Mouse (Mus musculus) midbrain, embryonic 11.5 days (tissue): ENCODE results near the gene Wdr54. TPM values are rescaled to one million over a fixed set of nuclear protein-coding genes. Genes with fewer than 3 reads are reported as not detected.

ENCODE experiments used
- ATAC-seq: fragments of 200-750 bp; cut with Nextera tagmentation; 2 replicates; pipeline ENCODE4 v1.8.0; 2017; ENCODE audit warnings: moderate TSS enrichment, moderate library complexity; ENCODE audit not compliant: low FRiP score
- DNase-seq: peaks from one replicate; pipeline ENCODE4 v3.0.0; 2015; ENCODE audit warnings: low spot score; ENCODE audit errors: missing footprints
- H3K27ac ChIP-seq: fragments of 300-500 bp; sonication (generic); 2 replicates; pipeline ENCODE4 v1.5.1; 2014; ENCODE audit warnings: low read depth, low read length
- H3K27me3 ChIP-seq: fragments of 300-500 bp; sonication (generic); 2 replicates; pipeline ENCODE4 v1.6.1; 2014; ENCODE audit warnings: mild to moderate bottlenecking, low read length, moderate library complexity, mixed read lengths; ENCODE audit not compliant: control insufficient read depth, insufficient read depth
- H3K36me3 ChIP-seq: fragments of 300-500 bp; sonication (generic); 2 replicates; pipeline ENCODE4 v1.6.1; 2014; ENCODE audit warnings: mild to moderate bottlenecking, low read length, moderate library complexity, mixed read lengths; ENCODE audit not compliant: control insufficient read depth, insufficient read depth
- H3K4me1 ChIP-seq: fragments of 300-500 bp; sonication (generic); 2 replicates; pipeline ENCODE4 v1.6.1; 2014; ENCODE audit warnings: low read length; ENCODE audit not compliant: control insufficient read depth, insufficient read depth
- H3K4me2 ChIP-seq: fragments of 300-500 bp; sonication (generic); 2 replicates; pipeline ENCODE4 v1.6.1; 2014; ENCODE audit warnings: mild to moderate bottlenecking, moderate library complexity
- H3K4me3 ChIP-seq: fragments of 300-500 bp; sonication (generic); 2 replicates; pipeline ENCODE4 v1.5.1; 2014; ENCODE audit warnings: low read depth, low read length
- H3K9ac ChIP-seq: fragments of 300-500 bp; sonication (generic); 2 replicates; pipeline ENCODE4 v1.6.1; 2014; ENCODE audit warnings: low read length
- H3K9me3 ChIP-seq: fragments of 300-500 bp; sonication (generic); 2 replicates; pipeline ENCODE4 v1.6.1; 2016; ENCODE audit warnings: low read length; ENCODE audit not compliant: control insufficient read depth
- WGBS: fragments of 180-500 bp; shearing (Covaris S2); extraction: QIAGEN DNeasy Blood & Tissue Kit; methylation state at CpG from one replicate; pipeline ENCODE4 v1.1.7; 2014; 5-methylcytosine and 5-hydroxymethylcytosine counted together
- polyA plus RNA-seq: library from polyadenylated mRNA; unstranded; fragments of >200 nt; fragmentation: Nextera tagmentation; extraction: Ambion mirVana; gene quantifications from 2 replicates; pipeline ENCODE4 v1.2.1, GENCODE M21; 2014

The Wdr54 gene
- polyA plus RNA-seq, 1 experiment from 2014 or later = 13.7 TPM

GRCm38 (mm10) chr6:83136881-83137575 lies 19.2 kb downstream of the Wdr54 start:
- peak overlapping the region; percentile 99 for H3K27ac ChIP-seq
- peak overlapping the region; percentile 51 for H3K4me3 ChIP-seq
- no peaks in the 10 kb centered on the region for H3K36me3 ChIP-seq
- H3K4me2 ChIP-seq = peak overlapping the region; percentile 86
- ATAC-seq (peak; percentile 82), DNase-seq (peak; percentile 98)
- WGBS = under 1% methylated on average over 25 of the region's 26 CpGs
- H3K27me3 ChIP-seq = peaks cover 7% of the 10 kb centered on the region
- H3K9me3 ChIP-seq = no peaks in the 10 kb centered on the region
- peak overlapping the region; percentile 97 for H3K9ac ChIP-seq
- H3K4me1 ChIP-seq = peaks cover 41% of the 10 kb centered on the region

GRCm38 (mm10) chr6:83136291-83136880 lies 19.8 kb downstream of the Wdr54 start:
- peaks cover 36% of the 10 kb centered on the region for H3K4me1 ChIP-seq
- peak; percentile 91 for DNase-seq
- ATAC-seq = peak; percentile 6
- WGBS = 7% methylated on average over 5 of the region's 5 CpGs
- H3K36me3 ChIP-seq = no peaks in the 10 kb centered on the region
- peak overlapping the region; percentile 51 for H3K4me3 ChIP-seq
- peak overlapping the region; percentile 97 for H3K9ac ChIP-seq
- H3K27me3 ChIP-seq = peaks cover 7% of the 10 kb centered on the region
- H3K27ac ChIP-seq = peak overlapping the region; percentile 99
- H3K9me3 ChIP-seq = no peaks in the 10 kb centered on the region
- H3K4me2 ChIP-seq = peak overlapping the region; percentile 86

- Histone ChIP-seq H3K36me3 (no peaks in the 10 kb centered on the region), H3K9ac (peak overlapping the region; percentile 97), H3K27ac (no peak overlapping the region), H3K4me3 (peak overlapping the region; percentile 26), H3K27me3 (peaks cover 7% of the 10 kb centered on the region), H3K4me1 (peaks cover 36% of the 10 kb centered on the region), H3K4me2 (peak overlapping the region; percentile 86), H3K9me3 (no peaks in the 10 kb centered on the region)
- 2% methylated on average over 37 of the region's 37 CpGs for WGBS
- ATAC-seq = no peak
- DNase-seq = peak; percentile 89
Measured at GRCm38 (mm10) chr6:83135571-83136161, 20.5 kb downstream of the Wdr54 start.

- no peak for DNase-seq
- 53% methylated on average over 7 of the region's 7 CpGs for WGBS
- Histone ChIP-seq H3K4me3 (peak within 1 kb of the TSS; percentile 26), H3K9ac (peak within 1 kb of the TSS; percentile 97), H3K4me1 (peaks cover 36% of the 10 kb centered on the region), H3K4me2 (peak within 1 kb of the TSS; percentile 86), H3K27me3 (peaks cover 7% of the 10 kb centered on the region), H3K9me3 (no peaks in the 10 kb centered on the region), H3K36me3 (no peaks in the 10 kb centered on the region), H3K27ac (peak within 1 kb of the TSS; percentile 99; the same call in 1 of the 2 replicates)
- ATAC-seq = no peak
Measured at GRCm38 (mm10) chr6:83134951-83135513, 21.2 kb downstream of the Wdr54 start, which contains the start of gene Rtkn. Gene Rtkn (plus strand): TSS chr6:83135463.

- Histone ChIP-seq H3K27ac (no peak overlapping the region), H3K9ac (no peak overlapping the region), H3K27me3 (peaks cover 7% of the 10 kb centered on the region), H3K4me1 (peaks cover 32% of the 10 kb centered on the region), H3K9me3 (no peaks in the 10 kb centered on the region), H3K36me3 (no peaks in the 10 kb centered on the region), H3K4me3 (no peak overlapping the region), H3K4me2 (no peak overlapping the region)
- WGBS = 60% methylated on average over 3 of the region's 3 CpGs
- DNase-seq = no peak
- ATAC-seq = no peak
Measured at GRCm38 (mm10) chr6:83134226-83134625, 22.0 kb downstream of the Wdr54 start.

GRCm38 (mm10) chr6:83132176-83132919 lies 23.8 kb downstream of the Wdr54 start:
- Histone ChIP-seq H3K27me3 (peaks cover 7% of the 10 kb centered on the region), H3K4me2 (no peak overlapping the region), H3K9me3 (no peaks in the 10 kb centered on the region), H3K9ac (no peak overlapping the region), H3K4me3 (no peak overlapping the region), H3K27ac (no peak overlapping the region), H3K36me3 (no peaks in the 10 kb centered on the region), H3K4me1 (peaks cover 20% of the 10 kb centered on the region)
- WGBS = 88% methylated on average over 9 of the region's 9 CpGs
- DNase-seq (no peak), ATAC-seq (no peak)

GRCm38 (mm10) chr6:83131469-83132034 lies 24.6 kb downstream of the Wdr54 start:
- 85% methylated on average over 6 of the region's 6 CpGs for WGBS
- ATAC-seq (no peak), DNase-seq (no peak)
- peaks cover 7% of the 10 kb centered on the region for H3K27me3 ChIP-seq
- H3K4me3 ChIP-seq = no peak overlapping the region
- H3K9me3 ChIP-seq = no peaks in the 10 kb centered on the region
- H3K36me3 ChIP-seq = no peaks in the 10 kb centered on the region
- H3K4me2 ChIP-seq = no peak overlapping the region
- no peak overlapping the region for H3K27ac ChIP-seq
- H3K9ac ChIP-seq = no peak overlapping the region
- peaks cover 12% of the 10 kb centered on the region for H3K4me1 ChIP-seq

- Histone ChIP-seq H3K4me3 (no peak overlapping the region), H3K4me2 (no peak overlapping the region), H3K4me1 (peaks cover 20% of the 10 kb centered on the region), H3K9me3 (no peaks in the 10 kb centered on the region), H3K36me3 (no peaks in the 10 kb centered on the region), H3K27me3 (no peaks in the 10 kb centered on the region), H3K27ac (no peak overlapping the region), H3K9ac (no peak overlapping the region)
- DNase-seq (no peak), ATAC-seq (no peak)
- WGBS = 94% methylated on average over 5 of the region's 5 CpGs
Measured at GRCm38 (mm10) chr6:83127419-83127818, 28.8 kb downstream of the Wdr54 start.
